In genomic region chr6:84588221-84588894, GRCm38 (mm10) we compare ENCODE assay signal across 9 mouse cellular contexts. TPM values are rescaled to one million over a fixed set of nuclear protein-coding genes. Genes with fewer than 3 reads are reported as not detected.
DNase-seq lines count a peak whose midpoint lies in the region; ATAC-seq lines count a peak whose summit lies in the region.
"Had no signal": no experiment of that assay in that cellular context is flagged by ENCODE, and none has a peak within 500 bp of the region (broad histone marks: within the 10 kb centered on the region; RNA-seq: fewer than 3 reads in every experiment).

No protein-coding gene starts in this region.

- H3K4me3 ChIP-seq in forebrain, embryonic 10.5 days, result peak overlapping the region; percentile 59
- H3K4me3 ChIP-seq: erythroblast, embryonic 14.5 days had no signal

- H3K4me1 ChIP-seq in forebrain, embryonic 10.5 days, result peaks cover 77% of the 10 kb centered on the region

- under 1% methylated on average over 41 of the region's 41 CpGs for WGBS in forebrain, embryonic 10.5 days

- DNase-seq in adrenal gland, adult 2 months, result peak; percentile 62
- DNase-seq in adrenal gland, adult 8-10 months, result no peak
- DNase-seq in 3T3-L1 (ENCODE audit: low read depth, low spot score), result peak; percentile 41
- DNase-seq in forebrain, embryonic 10.5 days (ENCODE audit: extremely low spot score, low spot score), result peak; percentile 37
- peak; percentile 9 for DNase-seq in induced T-regulatory cell, adult 2 months (ENCODE audit: low read depth)
- DNase-seq in lung, postnatal 14 days, result peak; percentile 50
- DNase-seq in cerebellum, adult 11-12 months, result no peak

- ATAC-seq in megakaryocyte-erythroid progenitor cell, adult 5-6 weeks (replicated peaks; ENCODE audit: low FRiP score, low TSS enrichment, poor library complexity, severe bottlenecking), result no peak

- no peaks in the 10 kb centered on the region for H3K9me3 ChIP-seq in forebrain, embryonic 10.5 days

- H3K36me3 ChIP-seq in forebrain, embryonic 10.5 days (replicated peaks), result no peaks in the 10 kb centered on the region

- peak overlapping the region; percentile 62; the same call in 1 of the 2 replicates for H3K27ac ChIP-seq in forebrain, embryonic 10.5 days

- peaks cover 99% of the 10 kb centered on the region for H3K27me3 ChIP-seq in forebrain, embryonic 10.5 days (ENCODE audit: poor library complexity, severe bottlenecking)

RNA-seq across cellular contexts. Expression of gene Cyp26b1, which starts 5.3 kb away (rescaled TPM):
- 10 to 100 TPM; 25.6 to 28.6 TPM for total RNA-seq in adrenal gland, adult 2 months (2021)
- 1.2 and 6.4 TPM in 2 replicates for polyA plus RNA-seq in adrenal gland, adult 2 months (2012; rRNA removed)
- 10 to 100 TPM in 2 of 4 experiments, 1 to 10 TPM in 2; 6.6 to 57.7 (median 15.7) TPM for total RNA-seq in adrenal gland, adult 8-10 months (2022)
- 0.90 and 1.2 TPM in 2 replicates for polyA plus RNA-seq in forebrain, embryonic 10.5 days (2016; fragmentation: Nextera tagmentation; extraction: Ambion mirVana)
- not detected in 2 replicates for total RNA-seq in megakaryocyte-erythroid progenitor cell, adult 5-6 weeks (2014; fragmentation: Nextera tagmentation)
- not detected in 2 replicates for total RNA-seq in megakaryocyte-erythroid progenitor cell, adult 5-6 weeks (2017)
- polyA plus RNA-seq: erythroblast, embryonic 14.5 days had no signal

Comparison
In these comparisons a context has a peak if more than half of its experiments do, and no peak if none do; other contexts are left out.
1. DNase-seq: peak in adrenal gland, adult 2 months (single experiment), 3T3-L1 (single experiment), forebrain, embryonic 10.5 days (single experiment), induced T-regulatory cell, adult 2 months (single experiment) and lung, postnatal 14 days (single experiment); none in adrenal gland, adult 8-10 months (single experiment) and cerebellum, adult 11-12 months (single experiment).
2. RNA of gene Cyp26b1, which starts 5.3 kb away (total RNA-seq): 25.6 to 28.6 TPM in adrenal gland, adult 2 months and 6.6 to 57.7 TPM in adrenal gland, adult 8-10 months; not detected in megakaryocyte-erythroid progenitor cell, adult 5-6 weeks; every median in the first group is over 4 times any median in the second.